Mouse (Mus musculus) heart, adult 18-20 months (tissue): ENCODE results near the gene G3bp1. TPM values are rescaled to one million over a fixed set of nuclear protein-coding genes. Genes with fewer than 3 reads are reported as not detected.

ENCODE experiments used
- DNase-seq, 2 experiments: peaks; one replicate each; pipeline ENCODE4 v3.0.0; 2021 to 2022; ENCODE audit warnings: mixed read lengths in 1 of 2
- total RNA-seq, 2 experiments: library from RNA; stranded (reverse); gene quantifications; 2 replicates each; pipeline ENCODE4 v1.2.3; 2021

Gene G3bp1
- total RNA-seq, 2 experiments from 2014 or later = 40.5 to 41.3 TPM

DNA sequence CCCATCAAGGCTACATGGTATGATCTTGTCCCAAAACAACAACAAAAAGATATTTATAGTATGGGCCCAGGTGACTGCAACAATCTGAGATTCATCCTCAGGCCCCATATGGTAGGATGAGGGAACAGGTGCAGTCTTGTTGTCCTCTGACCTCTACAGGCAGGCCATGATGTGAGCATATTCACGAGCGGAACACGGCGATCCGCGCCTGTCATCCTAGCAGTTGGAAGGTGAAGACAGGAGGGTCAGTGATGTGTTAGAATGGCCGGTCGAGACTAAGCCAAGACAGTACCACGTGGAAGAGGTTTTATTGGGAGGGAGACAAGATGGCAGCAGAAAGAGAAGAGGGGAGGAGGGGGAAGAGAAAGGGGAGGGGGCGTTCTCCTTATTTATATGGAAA is 4.8 kb upstream of the G3bp1 start:
- DNase-seq = no peak

GRCm38 (mm10) chr11:55465177-55465576 is 4.3 kb upstream of the G3bp1 start:
- no peak for DNase-seq

GRCm38 (mm10) chr11:55468012-55468411 is 1.5 kb upstream of the G3bp1 start:
- peak; percentile 44 to 64 for DNase-seq

DNA sequence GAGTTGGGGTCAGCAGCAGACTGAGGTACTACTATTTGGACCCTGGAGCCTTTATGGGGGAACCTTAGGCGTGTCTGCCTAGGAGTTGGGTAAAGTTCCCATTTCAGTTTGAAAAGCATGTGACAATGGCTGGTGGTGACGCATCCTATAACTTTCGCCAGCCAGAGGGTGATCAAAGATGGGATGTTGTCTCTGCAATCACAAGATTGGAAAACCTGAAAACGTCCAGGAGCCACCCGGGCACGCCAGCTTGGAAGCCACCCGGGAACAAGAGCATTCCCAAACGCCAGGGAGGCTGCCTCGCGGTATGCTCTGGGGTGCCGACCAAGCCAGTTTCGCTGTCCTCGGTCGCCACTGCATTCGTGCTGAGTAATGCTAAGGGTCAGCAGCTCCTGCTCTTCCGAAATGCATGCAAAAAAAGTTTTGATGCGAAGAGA is 856 bp upstream of the G3bp1 start:
- no peak for DNase-seq

- DNase-seq = peak in 1 of 2 experiments; percentile 45
These were observed 622 bp downstream of the G3bp1 start for GRCm38 (mm10) chr11:55469923-55470691.

DNA sequence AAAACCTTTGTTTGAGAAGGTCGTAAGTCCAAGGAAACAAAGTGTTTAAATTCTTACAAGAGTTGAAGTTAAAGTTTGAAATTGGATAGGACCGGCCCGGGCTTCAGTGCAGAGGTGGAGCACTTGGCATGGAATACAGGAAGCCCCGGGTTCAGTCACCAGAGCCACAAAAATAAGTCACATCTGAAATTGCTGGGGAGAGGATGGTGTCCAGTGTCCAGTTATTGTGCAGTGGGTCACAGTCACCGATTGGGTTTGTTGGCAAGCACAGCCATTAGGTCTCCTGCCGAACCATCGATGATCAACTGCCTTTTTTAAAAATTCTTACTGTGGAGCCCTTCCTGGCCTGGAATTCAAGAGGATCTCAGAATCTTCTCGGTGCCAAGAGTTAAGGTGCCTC is 1.3 kb downstream of the G3bp1 start:
- DNase-seq = no peak

DNA sequence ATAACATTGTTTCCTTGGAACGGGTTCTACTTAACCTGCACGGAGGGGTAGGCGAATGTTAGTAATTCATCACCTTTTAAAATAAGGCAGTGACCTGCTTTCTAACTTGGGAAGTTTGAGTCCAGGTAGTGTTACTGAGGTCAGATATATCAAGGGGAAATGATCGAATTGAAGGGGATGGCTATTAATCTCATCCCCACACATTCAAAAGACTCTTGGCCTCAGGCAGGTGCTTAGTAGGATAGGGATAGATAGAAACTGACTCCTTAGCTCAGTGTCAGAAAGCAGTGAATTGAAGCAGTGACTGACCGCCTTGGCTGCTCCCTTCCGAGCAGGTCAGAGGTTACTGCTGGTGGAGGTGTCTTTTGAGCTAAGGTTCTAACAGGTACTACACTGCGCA is 2.0 kb downstream of the G3bp1 start:
- no peak for DNase-seq

- no peak for DNase-seq
These were observed 3.7 kb downstream of the G3bp1 start for GRCm38 (mm10) chr11:55473219-55473618.

DNA sequence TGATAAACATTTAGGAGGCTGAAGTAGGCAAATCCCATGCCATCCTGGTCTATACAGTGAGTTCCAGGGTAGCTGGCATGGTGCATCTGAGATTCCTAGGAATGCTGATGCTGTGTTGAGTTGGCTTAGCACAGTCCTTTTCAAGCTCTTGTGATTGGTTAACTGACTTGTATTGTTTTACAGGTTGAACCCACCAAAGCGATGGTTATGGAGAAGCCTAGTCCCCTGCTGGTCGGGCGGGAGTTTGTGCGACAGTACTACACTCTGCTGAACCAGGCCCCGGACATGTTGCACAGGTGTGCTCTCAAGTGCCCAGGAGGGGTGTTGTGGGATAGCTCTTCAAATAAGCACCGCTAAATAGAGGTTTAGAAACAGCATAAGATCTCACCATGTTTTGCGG is 16.0 kb downstream of the G3bp1 start:
- DNase-seq = no peak

DNA sequence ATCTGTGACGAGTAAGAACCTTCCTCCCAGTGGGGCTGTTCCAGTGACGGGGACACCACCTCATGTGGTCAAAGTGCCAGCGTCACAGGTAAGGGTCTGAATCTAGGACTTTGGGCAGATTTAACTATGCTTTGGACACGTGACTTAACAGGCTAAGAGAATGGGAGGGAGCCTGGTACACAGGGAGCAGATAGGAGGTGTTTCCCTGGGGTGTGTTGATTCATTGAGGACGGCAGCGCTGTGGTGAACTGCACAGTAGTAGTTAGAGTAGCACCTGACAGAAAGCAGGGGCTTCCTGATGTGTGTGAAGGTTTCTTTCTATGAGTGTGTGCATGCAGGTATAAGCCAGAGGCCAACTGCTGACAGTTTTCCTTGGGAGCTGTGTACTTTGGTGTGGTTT is 26.7 kb downstream of the G3bp1 start:
- no peak for DNase-seq

- DNase-seq = peak; percentile 18 to 56
These were observed 28.4 kb downstream of the G3bp1 start for GRCm38 (mm10) chr11:55497885-55498284.

DNA sequence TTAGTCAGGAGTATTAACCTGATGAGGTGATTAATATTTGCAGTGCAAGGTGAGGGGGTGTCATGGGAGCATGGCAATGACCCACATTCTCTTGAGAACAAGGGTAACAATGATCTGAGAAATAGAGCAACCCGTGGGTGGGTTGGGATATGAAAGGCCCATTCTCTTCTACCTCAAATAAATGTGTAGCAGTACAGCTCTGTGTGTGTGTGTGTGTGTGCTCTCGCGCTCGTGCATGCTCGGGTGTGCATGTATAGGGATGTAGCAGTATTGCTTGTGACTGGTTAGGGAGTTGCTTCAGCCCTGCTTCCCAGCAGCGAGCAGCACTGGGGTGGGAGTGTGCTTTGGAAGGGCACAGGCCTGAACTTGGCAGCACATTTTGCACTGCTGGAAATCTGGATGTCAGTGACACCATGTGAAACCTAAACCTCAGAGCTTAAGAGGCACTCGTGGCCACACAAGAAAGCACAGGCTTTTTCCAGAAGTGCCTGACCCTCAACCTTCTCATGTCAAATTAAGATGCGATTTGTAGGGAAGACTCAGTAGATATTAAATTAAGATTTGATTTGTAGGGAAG is 32.6 kb downstream of the G3bp1 start:
- DNase-seq = peak; percentile 48 to 55

GRCm38 (mm10) chr11:55502886-55503285 is 33.4 kb downstream of the G3bp1 start:
- no peak for DNase-seq

DNA sequence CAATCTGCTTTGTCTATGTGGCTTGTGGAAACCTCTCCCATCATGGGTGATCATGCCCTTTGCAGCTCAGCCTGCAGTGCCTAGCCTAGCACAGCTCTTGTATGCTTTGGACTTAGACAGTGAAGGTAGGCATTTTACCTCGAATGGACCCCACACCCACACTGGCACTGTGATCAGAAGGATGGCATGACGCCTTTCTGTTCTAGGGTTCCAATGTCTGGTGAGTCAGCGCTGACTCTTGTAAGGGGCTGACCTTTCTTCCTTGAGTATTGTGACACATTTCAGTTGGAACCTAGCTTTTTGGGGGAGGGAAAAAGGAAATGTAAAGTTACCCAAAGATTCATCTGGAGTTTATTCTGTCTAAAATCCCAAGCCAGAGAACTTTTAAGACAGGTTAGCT is 36.0 kb downstream of the G3bp1 start:
- no peak for DNase-seq

DNA sequence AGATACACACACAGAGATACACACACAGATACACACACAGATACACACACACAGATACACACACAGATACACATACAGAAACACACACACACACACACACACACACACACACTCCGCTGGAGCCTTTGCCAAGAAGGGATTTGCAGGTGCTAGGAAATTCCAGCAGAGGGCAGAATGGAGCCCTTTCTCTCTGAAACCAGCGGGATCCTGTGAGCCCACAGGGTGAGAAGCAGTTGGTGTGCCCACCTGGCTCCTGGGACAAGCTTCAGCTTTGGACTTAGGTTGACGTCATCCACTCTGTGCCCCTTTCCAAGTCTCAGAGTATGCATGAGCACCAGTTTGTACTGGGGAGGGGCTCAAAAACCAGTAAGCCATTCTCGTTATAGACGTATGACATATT is 41.9 kb downstream of the G3bp1 start:
- no peak for DNase-seq

GRCm38 (mm10) chr11:55517666-55518065 is 48.2 kb downstream of the G3bp1 start:
- no peak for DNase-seq

GRCm38 (mm10) chr11:55518806-55519674 is 49.6 kb downstream of the G3bp1 start:
- DNase-seq = peak; percentile 58 to 78

- DNase-seq = no peak
These were observed 61.3 kb downstream of the G3bp1 start for GRCm38 (mm10) chr11:55530741-55531140.

- DNase-seq = peak in 1 of 2 experiments; percentile 7
These were observed 63.9 kb downstream of the G3bp1 start for GRCm38 (mm10) chr11:55533378-55533777.

- no peak for DNase-seq
These were observed 65.3 kb downstream of the G3bp1 start for GRCm38 (mm10) chr11:55534766-55535165.

DNA sequence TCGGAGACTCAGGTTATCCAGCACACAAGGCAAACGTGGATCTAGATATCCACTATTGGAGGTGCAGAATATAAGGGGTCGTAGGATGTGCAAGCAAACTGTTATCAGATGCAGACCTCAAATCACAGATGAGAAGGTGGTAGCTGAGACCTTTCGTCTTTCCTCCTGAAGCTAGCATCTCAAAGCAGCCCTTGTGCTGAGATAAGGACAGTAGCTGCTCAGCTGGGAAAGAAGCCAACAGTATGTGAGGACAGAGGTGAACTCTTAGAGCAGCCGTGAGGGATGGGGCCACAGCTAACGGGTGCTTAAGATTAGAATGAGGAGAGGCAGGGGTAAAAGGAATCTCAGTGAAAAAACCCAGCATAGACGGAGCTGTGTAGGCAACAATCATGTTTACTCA is 72.6 kb downstream of the G3bp1 start:
- DNase-seq = no peak

GRCm38 (mm10) chr11:55542671-55543070 is 73.2 kb downstream of the G3bp1 start:
- DNase-seq = no peak

- no peak for DNase-seq
These were observed 76.2 kb downstream of the G3bp1 start for GRCm38 (mm10) chr11:55545690-55546089.
